In genomic region chr8:119639798-119640197, GRCm38 (mm10) we compare ENCODE assay signal across 29 mouse cellular contexts. TPM values are rescaled to one million over a fixed set of nuclear protein-coding genes. Genes with fewer than 3 reads are reported as not detected.
DNase-seq lines count a peak whose midpoint lies in the region; ATAC-seq and TF ChIP-seq lines count a peak whose summit lies in the region.
"Had no signal": no experiment of that assay in that cellular context is flagged by ENCODE, and none has a peak within 500 bp of the region (broad histone marks: within the 10 kb centered on the region; RNA-seq: fewer than 3 reads in every experiment).

No protein-coding gene starts in this region.

- DNase-seq in cerebellum, adult 2 months = peak in 1 of 2 experiments; percentile 36
- DNase-seq in cerebellum, postnatal 10 days = no peak
- peak; percentile 61 for DNase-seq in kidney, postnatal 14 days
- no peak for DNase-seq in urinary bladder, adult 18-20 months (ENCODE audit: low spot score in 2 of 2)
- DNase-seq in yolk sac, embryonic 10.5 days (ENCODE audit: low spot score) = no peak
- DNase-seq: B cell, adult 2 months; cerebellum, adult 11-12 months; cerebellum, postnatal 14 days; heart, postnatal 10 days; kidney, adult 9 months; lung, postnatal 4 days; right cerebral cortex, postnatal 4 days had no signal

- no peaks in the 10 kb centered on the region for H3K36me3 ChIP-seq in kidney, embryonic 15.5 days
- no peaks in the 10 kb centered on the region for H3K36me3 ChIP-seq in intestine, embryonic 16.5 days (ENCODE audit: control insufficient read depth, insufficient read depth, low read length)
- H3K36me3 ChIP-seq: heart, embryonic 13.5 days; limb, embryonic 13.5 days; midbrain, embryonic 12.5 days; neural tube, embryonic 12.5 days had no signal

- no peak overlapping the region for H3K9ac ChIP-seq in kidney, embryonic 15.5 days
- no peak overlapping the region for H3K9ac ChIP-seq in intestine, embryonic 16.5 days (ENCODE audit: low read depth, low read length)
- H3K9ac ChIP-seq: heart, embryonic 13.5 days; hindbrain, embryonic 14.5 days; limb, embryonic 13.5 days; midbrain, embryonic 12.5 days; neural tube, embryonic 12.5 days had no signal

- H3K4me1 ChIP-seq in cerebellum, adult 2 months (ENCODE audit: control insufficient read depth, insufficient read depth, low read length) = no peaks in the 10 kb centered on the region; the same call in 1 of the 2 replicates
- peaks cover 19% of the 10 kb centered on the region for H3K4me1 ChIP-seq in kidney, embryonic 15.5 days
- H3K4me1 ChIP-seq in intestine, embryonic 16.5 days (ENCODE audit: control insufficient read depth, insufficient read depth, low read length) = peaks cover 7% of the 10 kb centered on the region
- H3K4me1 ChIP-seq: megakaryocyte, embryonic 14.5 days had no signal

- H3K27ac ChIP-seq in cerebellum, adult 2 months (ENCODE audit: insufficient read depth, low read length) = peak overlapping the region; percentile 28; the same call in 1 of the 2 replicates
- H3K27ac ChIP-seq in kidney, embryonic 15.5 days = no peak overlapping the region
- no peak overlapping the region for H3K27ac ChIP-seq in intestine, embryonic 16.5 days (ENCODE audit: low read length)
- H3K27ac ChIP-seq: heart, embryonic 13.5 days; hindbrain, embryonic 14.5 days; left cerebral cortex, adult 2 months; limb, embryonic 13.5 days; midbrain, embryonic 12.5 days; neural tube, embryonic 12.5 days had no signal

- no peak for TF ChIP-seq CTCF in cerebellum, adult 2 months (IDR thresholded peaks at IDR 0.05; ENCODE audit: borderline replicate concordance, insufficient read depth, low read depth, low read length)

- no peak overlapping the region for H3K4me3 ChIP-seq in cerebellum, adult 2 months (replicated peaks; ENCODE audit: insufficient read depth, low read depth, low read length)
- H3K4me3 ChIP-seq in kidney, embryonic 15.5 days (replicated peaks) = no peak overlapping the region
- no peak overlapping the region for H3K4me3 ChIP-seq in intestine, embryonic 16.5 days (ENCODE audit: low read length)
- H3K4me3 ChIP-seq: erythroblast, embryonic 14.5 days; heart, embryonic 13.5 days; left cerebral cortex, adult 2 months; limb, embryonic 13.5 days; megakaryocyte, embryonic 14.5 days; midbrain, embryonic 12.5 days; myocyte; neural tube, embryonic 12.5 days had no signal

- H3K9me3 ChIP-seq in kidney, embryonic 15.5 days (replicated peaks) = no peaks in the 10 kb centered on the region
- no peaks in the 10 kb centered on the region for H3K9me3 ChIP-seq in intestine, embryonic 16.5 days (ENCODE audit: control insufficient read depth, low read length)
- H3K9me3 ChIP-seq: heart, embryonic 13.5 days; midbrain, embryonic 12.5 days; neural tube, embryonic 12.5 days had no signal

- no peak for TF ChIP-seq POLR2A in cerebellum, adult 2 months (IDR thresholded peaks at IDR 0.05; ENCODE audit: borderline replicate concordance, insufficient read depth, low read length)

- no peak for ATAC-seq in kidney, embryonic 15.5 days (replicated peaks; ENCODE audit: low FRiP score)
- peak; percentile 71 for ATAC-seq in intestine, embryonic 16.5 days
- ATAC-seq: forebrain, embryonic 16.5 days had no signal

- no peak overlapping the region for H3K4me2 ChIP-seq in kidney, embryonic 15.5 days
- no peak overlapping the region for H3K4me2 ChIP-seq in intestine, embryonic 16.5 days (ENCODE audit: low read depth, low read length)
- H3K4me2 ChIP-seq: heart, embryonic 13.5 days; hindbrain, embryonic 14.5 days; limb, embryonic 13.5 days; liver, embryonic 11.5 days; midbrain, embryonic 12.5 days; neural tube, embryonic 12.5 days had no signal

- WGBS in cerebellum, adult 2 months = 51% methylated on average over 7 of the region's 7 CpGs
- WGBS in kidney, embryonic 15.5 days = 19% methylated on average over 7 of the region's 7 CpGs
- 36% methylated on average over 7 of the region's 7 CpGs for WGBS in intestine, embryonic 16.5 days

- no peaks in the 10 kb centered on the region; the same call in 1 of the 2 replicates for H3K27me3 ChIP-seq in cerebellum, adult 2 months (ENCODE audit: control insufficient read depth, insufficient read depth, low read length)
- H3K27me3 ChIP-seq in kidney, embryonic 15.5 days = peaks cover 22% of the 10 kb centered on the region
- 0 out of 2 replicates have a peak, but pooled peaks cover 3% of the 10 kb centered on the region for H3K27me3 ChIP-seq in intestine, embryonic 16.5 days (replicated peaks; ENCODE audit: control insufficient read depth, insufficient read depth, low read length)

RNA-seq across cellular contexts. Expression of gene Kcng4, which starts 4.3 kb away (rescaled TPM):
- 92.6 and 99.0 TPM in 2 replicates for polyA plus RNA-seq in cerebellum, adult 2 months (2012; rRNA removed)
- 0.05 TPM in 1 of 2 replicates, not detected in the other for polyA plus RNA-seq in kidney, embryonic 15.5 days (2015; fragmentation: Nextera tagmentation; extraction: Ambion mirVana)
- polyA plus RNA-seq in intestine, embryonic 16.5 days (2015; fragmentation: Nextera tagmentation; extraction: Ambion mirVana) = 0.23 TPM in 2 replicates
- polyA plus RNA-seq: erythroblast, embryonic 14.5 days; forebrain, embryonic 16.5 days; heart, embryonic 13.5 days; limb, embryonic 13.5 days; liver, embryonic 11.5 days; liver, embryonic 16.5 days; midbrain, embryonic 12.5 days; myocyte had no signal

RNA-seq across cellular contexts. Expression of gene Wfdc1, which starts 26.4 kb away (rescaled TPM):
- polyA plus RNA-seq in cerebellum, adult 2 months (2012; rRNA removed) = 18.9 and 19.3 TPM in 2 replicates
- 2.3 and 3.0 TPM in 2 replicates for polyA plus RNA-seq in kidney, embryonic 15.5 days (2015; fragmentation: Nextera tagmentation; extraction: Ambion mirVana)
- 4.6 and 5.4 TPM in 2 replicates for polyA plus RNA-seq in intestine, embryonic 16.5 days (2015; fragmentation: Nextera tagmentation; extraction: Ambion mirVana)
- polyA plus RNA-seq: erythroblast, embryonic 14.5 days had no signal

RNA-seq across cellular contexts. Expression of gene Adad2, which starts 27.3 kb away (rescaled TPM):
- 0.11 TPM in 2 replicates for polyA plus RNA-seq in cerebellum, adult 2 months (2012; rRNA removed)
- polyA plus RNA-seq in kidney, embryonic 15.5 days (2015; fragmentation: Nextera tagmentation; extraction: Ambion mirVana) = not detected in 2 replicates
- polyA plus RNA-seq in intestine, embryonic 16.5 days (2015; fragmentation: Nextera tagmentation; extraction: Ambion mirVana) = 0.09 TPM in 1 of 2 replicates, not detected in the other
- polyA plus RNA-seq: erythroblast, embryonic 14.5 days; forebrain, embryonic 11.5 days; forebrain, embryonic 16.5 days; heart, embryonic 13.5 days; hindbrain, embryonic 14.5 days; liver, embryonic 11.5 days; liver, embryonic 16.5 days; lung, embryonic 16.5 days; myocyte; urinary bladder, adult 2 months had no signal

RNA-seq across cellular contexts. Expression of gene Taf1c, which starts 34.8 kb away (rescaled TPM):
- polyA plus RNA-seq in cerebellum, adult 2 months (2012; rRNA removed) = 14.2 and 14.6 TPM in 2 replicates
- 10.8 and 12.9 TPM in 2 replicates for polyA plus RNA-seq in kidney, embryonic 15.5 days (2015; fragmentation: Nextera tagmentation; extraction: Ambion mirVana)
- polyA plus RNA-seq in intestine, embryonic 16.5 days (2015; fragmentation: Nextera tagmentation; extraction: Ambion mirVana) = 11.6 and 11.9 TPM in 2 replicates

Comparison
In these comparisons a context has a peak if more than half of its experiments do, and no peak if none do; other contexts are left out.
1. RNA of gene Kcng4, which starts 4.3 kb away (polyA plus RNA-seq): 92.6 to 99.0 TPM in cerebellum, adult 2 months; 0.23 TPM in intestine, embryonic 16.5 days and 0.05 TPM in kidney, embryonic 15.5 days; every median in the first group is over 10 times any median in the second.